Mouse (Mus musculus): ENCODE data around the gene Hist2h2be. TPM values are rescaled to one million over a fixed set of nuclear protein-coding genes. Genes with fewer than 3 reads are reported as not detected.
A peak's percentile ranks its signal among the peaks of the same experiment; 100 is the strongest.
"Not testable (repeated sequence)": the region's sequence is repeated elsewhere in the genome, so short reads cannot be mapped to it uniquely, and the experiment has no call there.

The Hist2h2be gene
- total RNA-seq, 2 experiments from 2014 or later: 5.9 to 6.6 TPM

- ATAC-seq (replicated peaks; ENCODE audit: poor library complexity): peak; percentile 43
Observed at GRCm38 (mm10) chr3:96198181-96198580, 22.7 kb upstream of the Hist2h2be start.

- not testable (repeated sequence) for ATAC-seq (replicated peaks; ENCODE audit: poor library complexity)
Observed at GRCm38 (mm10) chr3:96198601-96199251, 22.2 kb upstream of the Hist2h2be start.

DNA sequence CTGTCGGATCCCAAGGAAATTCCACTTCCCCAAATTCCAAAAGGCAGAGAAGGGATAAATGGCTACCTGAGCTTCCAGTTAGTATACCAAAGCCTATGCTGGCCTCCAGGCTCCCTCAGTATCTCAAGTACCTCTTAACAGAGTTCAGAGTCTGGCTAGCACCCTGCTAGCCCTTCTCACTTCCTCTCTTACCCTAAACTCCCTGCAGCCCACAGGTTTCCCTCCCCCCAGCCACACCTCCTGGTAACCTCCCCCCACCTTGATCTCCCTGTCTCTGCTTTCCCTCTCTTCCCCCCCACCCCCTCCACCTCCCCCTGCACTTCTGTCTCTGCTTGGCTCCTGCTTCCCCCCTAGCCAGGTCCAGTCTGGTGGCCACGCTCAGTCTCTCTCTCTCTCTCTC, 21.2 kb upstream of the Hist2h2be start:
- no peak for ATAC-seq (replicated peaks; ENCODE audit: poor library complexity)

GRCm38 (mm10) chr3:96207819-96208218, 13.1 kb upstream of the Hist2h2be start:
- ATAC-seq (replicated peaks; ENCODE audit: poor library complexity): no peak

DNA sequence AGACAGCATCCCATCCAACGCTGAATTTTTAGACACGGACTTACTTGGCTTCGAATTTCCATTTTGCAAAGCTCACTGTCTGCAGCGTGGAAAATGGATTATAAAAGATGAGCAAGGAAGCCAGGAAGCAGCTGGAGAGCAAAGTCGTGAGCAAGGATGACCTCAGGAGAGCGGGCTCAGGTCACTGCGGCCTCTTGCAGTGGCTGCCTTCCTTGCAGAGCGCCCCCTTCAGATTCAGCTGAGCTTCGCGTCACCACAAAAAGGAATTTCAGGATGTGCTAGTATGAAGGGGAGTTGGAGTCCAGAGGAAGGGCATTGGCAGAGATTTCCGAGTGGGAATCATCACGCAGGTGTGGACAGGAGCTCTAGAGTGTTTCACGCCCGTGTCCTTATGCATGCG, 11.7 kb upstream of the Hist2h2be start:
- no peak for ATAC-seq (replicated peaks; ENCODE audit: poor library complexity)

GRCm38 (mm10) chr3:96219191-96219641, 1.7 kb upstream of the Hist2h2be start:
- ATAC-seq (replicated peaks; ENCODE audit: poor library complexity): peak; percentile 7

GRCm38 (mm10) chr3:96219661-96220130, 1.2 kb upstream of the Hist2h2be start, which contains the start of the genes Bola1 and Hist2h2ab:
Gene Bola1 (minus strand): TSS chr3:96219709.
Gene Hist2h2ab (plus strand): TSS chr3:96219865.
- ATAC-seq (replicated peaks; ENCODE audit: poor library complexity): peak; percentile 54

- peak; percentile 24 for ATAC-seq (replicated peaks; ENCODE audit: poor library complexity)
Observed at GRCm38 (mm10) chr3:96220131-96220764, 671 bp upstream of the Hist2h2be start.

GRCm38 (mm10) chr3:96221640-96222038, 720 bp downstream of the Hist2h2be start:
- ATAC-seq (replicated peaks; ENCODE audit: poor library complexity): no peak

GRCm38 (mm10) chr3:96222774-96223173, 1.9 kb downstream of the Hist2h2be start:
- ATAC-seq (replicated peaks; ENCODE audit: poor library complexity): no peak

GRCm38 (mm10) chr3:96225421-96225820, 4.5 kb downstream of the Hist2h2be start:
- ATAC-seq (replicated peaks; ENCODE audit: poor library complexity): no peak

- ATAC-seq (replicated peaks; ENCODE audit: poor library complexity): peak; percentile 66
Observed at GRCm38 (mm10) chr3:96226695-96227648, 6.1 kb downstream of the Hist2h2be start.

DNA sequence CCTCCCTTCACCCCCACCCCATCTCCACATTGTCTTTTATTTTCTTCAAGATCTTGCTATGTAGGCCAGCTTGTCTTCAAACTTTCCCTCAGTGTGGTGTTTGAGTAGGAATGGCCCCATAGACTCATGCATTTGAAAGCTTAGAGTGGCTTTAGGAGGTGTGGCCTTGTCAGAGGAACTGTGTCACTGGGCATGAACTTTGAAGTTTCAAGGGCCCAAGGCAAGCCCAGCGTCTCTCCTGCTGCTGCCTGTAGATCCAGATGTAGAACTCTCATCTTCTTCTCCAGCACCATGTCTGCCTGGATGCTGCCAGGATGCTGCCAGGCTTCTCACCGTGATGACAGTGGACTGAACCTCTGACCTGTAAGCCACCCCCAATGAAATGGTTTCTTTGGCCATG, 7.9 kb downstream of the Hist2h2be start:
- no peak for ATAC-seq (replicated peaks; ENCODE audit: poor library complexity)

DNA sequence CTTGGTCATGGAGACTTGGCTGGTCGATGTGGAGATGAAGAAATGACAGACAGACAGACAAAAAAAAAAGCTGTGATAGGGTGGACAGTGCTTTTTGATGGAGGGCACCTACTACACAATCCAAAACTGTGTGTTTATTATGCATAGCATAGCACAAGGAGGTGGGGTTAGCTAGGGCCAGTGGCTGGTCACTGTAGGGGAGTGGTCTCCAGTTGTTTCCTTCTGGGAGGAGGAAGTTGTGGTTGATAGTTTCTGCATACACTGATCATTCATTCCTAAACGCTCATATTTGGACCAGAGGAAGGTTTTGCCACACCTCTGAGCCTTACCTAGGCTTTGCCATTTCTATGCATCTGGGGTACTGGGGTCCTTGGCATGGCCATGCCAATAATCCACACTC, 9.5 kb downstream of the Hist2h2be start:
- peak; percentile 41; the same call in 1 of the 2 replicates for ATAC-seq (replicated peaks; ENCODE audit: poor library complexity)

GRCm38 (mm10) chr3:96230910-96231757, 10.2 kb downstream of the Hist2h2be start:
- peak; percentile 40; the same call in 1 of the 2 replicates for ATAC-seq (replicated peaks; ENCODE audit: poor library complexity)

DNA sequence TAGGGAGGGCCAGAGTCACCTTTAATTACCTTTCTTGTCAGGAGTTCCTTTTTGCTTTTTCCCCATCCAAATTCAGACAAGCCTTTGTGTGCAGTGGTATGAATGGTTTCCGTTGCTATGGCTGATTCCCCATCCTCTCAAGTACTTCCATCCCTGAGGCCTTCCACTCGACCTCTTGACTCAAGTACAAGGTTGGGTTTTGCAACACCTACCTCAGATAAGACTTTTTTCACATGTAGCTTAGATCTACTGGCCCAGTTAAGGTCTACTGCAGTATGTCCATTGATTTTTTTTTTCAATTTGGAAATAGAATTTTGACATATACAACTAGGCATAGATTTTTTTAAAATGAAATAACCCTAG, 10.8 kb downstream of the Hist2h2be start:
- ATAC-seq (replicated peaks; ENCODE audit: poor library complexity): no peak

GRCm38 (mm10) chr3:96234914-96235313, 14.0 kb downstream of the Hist2h2be start:
- no peak for ATAC-seq (replicated peaks; ENCODE audit: poor library complexity)

- no peak for ATAC-seq (replicated peaks; ENCODE audit: poor library complexity)
Observed at GRCm38 (mm10) chr3:96235836-96236235, 14.9 kb downstream of the Hist2h2be start.

- ATAC-seq (replicated peaks; ENCODE audit: poor library complexity): no peak
Observed at GRCm38 (mm10) chr3:96236834-96237334, 16.0 kb downstream of the Hist2h2be start.

GRCm38 (mm10) chr3:96237335-96237903, 16.5 kb downstream of the Hist2h2be start:
- ATAC-seq (replicated peaks; ENCODE audit: poor library complexity): no peak

All from megakaryocyte progenitor cell, adult 5-6 weeks (primary cell).